Mouse (Mus musculus) CD4-positive, CD25-positive, alpha-beta regulatory T cell, adult 2 months (primary cell): Measurements from ENCODE around the gene Gm2431.

Experiments
- DNase-seq: peaks from one replicate; pipeline ENCODE4 v3.0.0-alpha.2; 2012; ENCODE audit warnings: low read depth, low spot score

The Gm2431 gene

DNA sequence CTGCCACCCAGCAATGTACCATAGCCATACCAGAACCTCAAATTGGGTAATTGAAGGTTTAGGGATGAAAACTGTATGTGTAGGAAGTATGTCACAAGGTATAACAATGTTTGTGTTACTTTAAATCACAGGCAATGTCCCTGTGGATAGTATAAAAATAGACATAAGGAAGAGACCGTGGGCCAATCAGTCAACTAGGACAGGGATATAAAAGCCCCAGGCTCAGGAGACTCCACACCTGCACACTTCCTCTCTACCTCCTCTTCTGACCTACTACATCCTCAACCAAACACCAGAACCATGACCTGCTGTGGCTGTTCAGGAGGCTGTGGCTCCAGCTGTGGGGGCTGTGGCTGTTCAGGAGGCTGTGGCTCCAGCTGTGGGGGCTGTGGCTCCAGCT lies 46.6 kb downstream of the Gm2431 start, which contains the start of gene Gm7579:
Gene Gm7579, plus strand, starts transcription at position 301 of the 400 bp plus-strand sequence.
- DNase-seq, result no peak
